Mouse (Mus musculus): ENCODE measurements around the gene Pxmp4.

Pxmp4 gene

DNA sequence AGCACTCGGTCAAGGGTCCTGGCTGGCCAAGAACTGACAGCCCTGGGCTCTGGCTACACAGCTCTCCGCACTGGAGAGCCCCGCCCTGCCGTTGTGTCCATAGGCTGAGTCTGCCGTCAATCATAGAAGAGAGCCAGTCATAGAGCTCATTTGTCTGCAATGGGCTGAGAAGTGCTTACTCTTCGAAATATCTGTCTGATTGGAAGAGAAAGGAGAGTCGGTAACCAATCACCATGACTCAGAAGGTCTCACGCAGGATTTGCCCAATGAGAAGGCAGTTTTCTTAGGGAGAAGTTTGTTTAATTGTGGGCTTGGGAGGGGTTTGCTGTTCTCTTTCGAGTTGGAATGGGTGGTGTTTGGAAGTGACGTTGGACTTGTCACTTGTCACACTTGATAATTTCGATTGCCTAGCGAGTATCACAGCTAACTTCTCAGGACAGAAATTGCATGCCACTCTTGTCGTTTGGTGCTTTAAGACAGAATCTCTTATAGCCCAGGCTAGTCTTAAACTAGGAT lies at the start of gene Pxmp4:
TSS of gene Pxmp4 (minus strand) at position 71 of the 516 bp plus-strand sequence.
- peak; percentile 100 for DNase-seq (ENCODE audit: low spot score)

DNA sequence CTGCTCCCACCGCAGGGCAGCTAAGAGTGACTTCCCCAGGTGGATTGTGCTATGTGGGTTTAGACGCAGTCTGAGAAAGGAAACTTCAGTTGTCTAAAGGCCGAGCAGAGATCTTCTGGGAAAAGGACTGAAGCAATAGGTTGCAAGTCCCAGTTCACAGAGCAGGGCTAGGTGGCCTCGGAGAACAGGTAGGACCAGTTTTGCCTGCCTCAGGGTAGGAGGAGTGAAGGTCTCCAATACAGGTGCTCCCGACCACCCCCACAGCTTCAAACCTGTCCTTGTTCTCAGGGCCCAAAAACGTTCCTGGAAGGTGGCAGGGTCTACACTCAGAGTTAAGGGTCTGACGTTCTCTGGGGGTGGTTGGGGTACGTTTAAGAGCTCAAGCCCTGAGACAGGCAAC lies 47.9 kb upstream of the Pxmp4 start, which contains the start of gene Chmp4b:
TSS of gene Chmp4b (plus strand) at position 343 of the 400 bp plus-strand sequence.
- DNase-seq (ENCODE audit: low spot score): no peak

GRCm38 (mm10) chr2:154650404-154650803 lies 46.9 kb upstream of the Pxmp4 start:
- DNase-seq (ENCODE audit: low spot score): no peak

DNA sequence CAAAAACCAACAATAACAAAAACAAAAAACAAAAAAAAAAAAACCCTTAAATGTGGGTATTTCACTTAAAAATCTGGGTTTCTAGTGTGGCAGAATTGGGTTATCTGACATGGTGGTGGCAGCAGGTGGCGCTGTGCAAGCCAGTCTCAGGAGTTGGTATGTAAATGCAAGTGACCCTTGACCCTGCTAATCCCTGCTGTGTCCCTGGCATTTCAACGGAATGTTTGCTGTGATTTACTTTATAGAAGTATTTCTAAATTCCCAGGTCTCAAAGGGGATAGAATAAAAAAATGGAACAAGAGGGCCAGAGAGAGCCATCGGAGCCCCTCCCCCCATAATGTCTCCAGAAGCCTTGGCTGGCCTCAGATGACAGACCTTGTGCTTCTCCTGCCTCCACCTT lies 44.6 kb upstream of the Pxmp4 start:
- peak; percentile 66 for DNase-seq (ENCODE audit: low spot score)

DNA sequence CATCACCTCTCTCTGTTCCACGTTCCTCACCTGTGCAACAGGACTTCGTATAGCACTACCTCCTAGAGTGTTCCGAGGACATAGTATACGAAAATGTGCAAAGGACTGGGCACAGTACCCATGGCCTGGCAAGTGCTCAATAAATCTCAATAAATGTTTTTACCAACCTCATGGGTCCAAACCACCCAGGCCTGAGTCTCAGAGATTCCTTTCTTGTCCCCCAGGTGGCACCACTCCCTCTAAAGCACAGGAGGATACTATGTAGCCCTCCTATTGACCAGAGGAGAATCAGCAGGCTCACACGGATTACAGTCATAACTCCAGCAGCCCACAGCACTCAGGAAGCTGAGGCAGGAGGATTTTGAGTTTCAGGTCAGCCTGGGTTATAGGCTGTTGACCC lies 43.1 kb upstream of the Pxmp4 start:
- DNase-seq (ENCODE audit: low spot score): peak; percentile 26

DNA sequence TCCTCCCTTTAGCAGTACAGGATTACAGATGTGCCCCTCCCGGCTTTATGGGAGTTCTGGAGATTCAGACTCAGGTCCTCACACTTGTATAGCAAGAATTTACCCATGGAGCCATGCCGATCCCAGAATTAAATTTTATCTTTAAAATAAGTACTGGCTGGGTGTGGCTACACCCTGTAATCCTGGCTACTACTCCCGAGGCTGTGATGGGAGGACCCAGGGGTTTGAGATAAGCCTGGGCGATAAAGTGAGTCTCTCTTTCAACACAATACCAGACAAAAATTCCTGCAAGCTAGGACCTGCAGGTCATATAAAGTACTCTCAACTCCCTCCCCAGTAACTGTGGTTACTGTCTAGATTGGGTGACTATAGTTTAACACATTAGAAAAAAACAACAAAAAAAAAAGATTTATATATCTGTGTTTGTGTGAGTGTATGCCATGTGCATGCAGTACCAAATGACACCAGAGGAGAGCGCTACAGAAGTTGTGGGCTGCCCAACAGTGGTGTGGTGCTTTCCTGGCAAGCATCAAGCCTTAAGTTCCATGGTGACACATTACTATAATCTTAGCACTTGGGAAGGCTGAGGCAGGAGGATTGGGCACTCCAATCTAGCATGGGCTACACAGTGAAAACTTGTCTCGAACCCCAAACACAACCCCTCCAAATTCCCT lies 39.3 kb upstream of the Pxmp4 start:
- DNase-seq (ENCODE audit: low spot score): no peak

GRCm38 (mm10) chr2:154642005-154642459 lies 38.5 kb upstream of the Pxmp4 start:
- no peak for DNase-seq (ENCODE audit: low spot score)

GRCm38 (mm10) chr2:154641176-154641575 lies 37.7 kb upstream of the Pxmp4 start:
- no peak for DNase-seq (ENCODE audit: low spot score)

DNA sequence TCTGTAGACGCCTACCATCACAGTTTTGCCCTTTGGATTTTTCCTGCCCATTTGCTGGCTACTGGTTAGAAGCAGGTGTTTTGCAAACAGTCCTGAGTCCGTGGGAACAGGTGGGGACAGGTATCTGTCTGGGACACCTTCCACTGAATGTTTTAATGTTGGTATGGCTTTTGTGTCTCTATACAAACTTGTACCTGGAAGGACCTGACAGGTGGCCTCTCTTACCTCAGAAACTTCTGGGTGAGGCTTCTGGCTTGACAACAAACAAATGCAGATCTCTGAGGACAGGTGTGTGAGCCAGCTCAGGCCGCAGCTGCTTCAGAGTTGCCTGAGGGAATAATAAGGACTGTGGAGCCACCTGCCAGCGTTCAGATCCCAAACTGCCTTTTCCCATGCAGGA lies 35.6 kb upstream of the Pxmp4 start:
- DNase-seq (ENCODE audit: low spot score): no peak

- DNase-seq (ENCODE audit: low spot score): no peak
Measured at GRCm38 (mm10) chr2:154638521-154638920, 35.0 kb upstream of the Pxmp4 start.

DNA sequence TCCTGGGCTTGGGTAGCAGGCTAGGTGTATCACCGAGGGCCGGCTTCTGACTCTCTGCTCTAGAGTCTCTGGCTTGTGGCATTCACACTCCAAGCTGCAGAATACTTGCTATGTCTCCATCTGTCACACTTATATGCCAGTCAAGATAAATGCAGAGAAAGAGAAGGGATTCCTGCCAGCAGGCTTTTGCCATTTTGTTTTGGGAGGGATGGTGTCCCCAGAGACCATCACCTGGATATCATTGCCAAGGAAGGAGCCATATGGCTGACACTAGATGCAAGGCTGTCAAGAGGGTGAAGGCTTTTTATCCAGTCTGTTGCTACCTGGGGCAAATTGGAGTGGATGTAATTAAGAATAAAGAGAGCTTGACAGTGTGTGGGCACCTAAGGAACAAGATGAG lies 32.3 kb upstream of the Pxmp4 start:
- no peak for DNase-seq (ENCODE audit: low spot score)

DNA sequence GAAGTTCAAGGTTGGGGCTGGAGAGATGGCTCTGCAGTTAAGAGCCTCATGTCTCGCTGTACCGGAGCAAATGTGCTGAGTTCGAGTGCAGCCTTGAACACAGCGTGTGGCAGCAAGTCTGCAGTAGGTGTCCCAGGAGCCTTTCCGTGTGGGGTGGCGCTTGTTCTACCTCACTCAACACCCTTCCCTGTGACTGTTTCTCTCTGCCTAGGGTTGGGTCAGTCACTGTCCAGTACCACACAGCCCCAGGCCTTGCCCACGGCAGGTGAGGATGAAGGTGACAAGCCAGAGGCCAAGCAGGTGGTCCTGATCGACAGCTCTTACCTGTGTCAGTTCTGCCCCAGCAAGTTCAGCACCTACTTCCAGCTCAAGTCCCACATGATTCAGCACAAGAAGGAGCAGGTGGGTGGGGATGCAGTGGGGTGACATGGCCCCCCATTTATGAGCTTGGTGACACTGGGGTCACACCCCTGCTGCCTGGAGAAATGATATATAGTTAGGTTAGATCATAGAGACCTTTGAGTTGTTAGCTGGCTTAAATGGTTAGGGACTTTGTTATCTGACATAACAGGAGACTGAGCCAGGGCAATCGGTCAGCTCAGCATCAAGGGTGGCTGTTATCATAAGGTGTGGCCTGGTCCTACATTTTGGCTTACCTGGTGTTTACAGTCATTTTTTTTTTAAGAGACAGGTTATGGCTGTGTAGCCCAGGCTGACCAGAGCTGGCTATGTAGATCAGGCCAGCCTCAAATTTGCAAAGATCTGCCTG lies 30.6 kb upstream of the Pxmp4 start:
- no peak for DNase-seq (ENCODE audit: low spot score)

DNA sequence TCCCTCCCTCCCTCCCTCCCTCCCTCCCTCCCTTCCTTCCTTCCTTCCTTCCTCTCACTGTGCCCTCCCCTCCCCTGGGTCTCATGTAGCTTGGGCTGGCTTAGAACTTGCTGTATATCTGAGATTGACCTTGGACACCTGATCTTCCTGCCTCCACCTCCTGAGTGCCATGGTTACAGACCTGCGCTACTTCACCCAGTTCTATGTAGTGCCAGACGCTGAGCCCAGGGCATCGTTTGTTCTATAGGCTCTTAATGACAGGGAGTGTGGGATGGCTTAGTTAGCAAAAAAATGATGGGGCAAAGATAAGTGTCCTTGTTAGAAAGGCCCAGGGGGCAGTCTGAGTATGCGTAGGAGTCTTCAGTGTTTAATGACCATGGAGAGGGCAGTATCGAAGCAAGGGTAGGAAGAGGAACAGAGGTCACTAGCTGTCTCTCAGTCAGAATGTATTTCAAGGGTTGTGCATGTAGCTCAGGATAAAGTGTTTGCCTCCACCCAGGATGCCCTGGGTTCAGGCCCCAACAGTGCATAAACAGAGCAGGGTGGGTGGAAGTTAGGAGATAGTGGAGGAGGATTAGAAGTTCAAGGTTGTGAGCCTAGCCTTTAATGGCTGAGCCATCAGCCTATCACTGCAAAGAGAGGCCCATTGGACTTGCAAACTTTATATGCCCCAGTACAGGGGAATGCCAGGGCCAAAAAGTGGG lies 29.7 kb upstream of the Pxmp4 start:
- DNase-seq (ENCODE audit: low spot score): no peak

DNA sequence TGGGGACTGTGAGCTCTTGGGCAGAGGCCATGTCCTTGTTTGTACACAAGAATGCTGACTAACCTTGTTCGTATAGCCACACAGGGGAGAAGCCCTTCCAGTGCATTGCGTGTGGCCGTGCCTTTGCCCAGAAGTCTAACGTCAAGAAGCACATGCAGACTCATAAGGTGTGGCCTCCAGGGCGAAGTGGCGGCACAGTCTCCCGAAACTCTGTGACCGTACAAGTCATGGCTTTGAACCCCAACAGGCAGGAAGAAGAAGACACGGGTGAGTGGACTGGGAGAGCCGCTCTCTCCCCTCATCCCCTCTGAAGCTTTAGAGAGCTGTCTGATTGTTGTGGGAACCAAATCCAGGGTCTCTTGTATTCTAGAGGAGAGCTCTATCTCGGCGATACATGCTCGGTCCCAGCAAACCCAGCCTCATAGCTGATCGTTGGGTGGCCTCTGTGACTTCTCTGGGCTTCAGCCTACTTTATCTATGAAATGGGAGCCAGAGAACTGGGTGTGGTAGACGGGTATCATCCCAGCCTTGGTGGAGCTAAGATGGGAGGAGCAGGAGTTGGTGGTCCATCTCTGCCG lies 28.8 kb upstream of the Pxmp4 start:
- DNase-seq (ENCODE audit: low spot score): no peak

DNA sequence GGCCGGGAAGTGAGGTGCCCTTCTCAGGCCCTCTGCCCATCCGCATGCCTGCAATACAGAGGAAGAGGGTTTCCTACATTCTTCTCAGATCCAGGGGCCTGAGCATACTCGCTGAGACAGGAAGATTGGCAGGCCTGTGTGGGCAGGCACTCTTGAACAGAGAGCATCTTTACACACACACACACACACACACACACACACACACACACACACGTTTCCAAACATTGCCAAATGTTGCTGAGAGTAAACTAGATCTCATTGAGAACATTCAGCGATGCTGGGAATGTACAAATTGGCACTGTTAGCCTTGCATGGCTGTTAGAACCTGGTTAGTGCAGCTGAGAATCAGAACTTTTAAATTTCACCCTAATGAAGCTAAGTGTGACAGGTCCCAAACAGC lies 27.0 kb upstream of the Pxmp4 start:
- no peak for DNase-seq (ENCODE audit: low spot score)

DNA sequence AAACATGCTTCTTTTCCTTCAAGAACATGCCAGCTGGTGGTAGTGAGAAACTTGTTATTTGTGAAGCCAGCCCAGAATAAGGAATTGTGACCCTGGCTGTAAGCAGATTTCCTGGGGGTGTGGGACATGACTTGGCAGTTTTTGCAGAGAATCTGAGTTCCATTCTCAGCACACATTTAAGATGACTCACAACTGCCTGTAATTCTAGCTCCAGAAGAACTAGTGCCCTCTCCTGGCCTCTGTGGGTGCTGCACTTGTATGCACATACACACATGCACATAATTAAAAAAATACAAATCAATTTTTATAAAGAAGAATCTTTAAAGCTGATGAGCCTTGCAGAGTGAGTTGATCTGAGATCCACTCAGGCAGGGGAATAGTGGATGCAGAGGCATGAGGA lies 20.6 kb upstream of the Pxmp4 start:
- DNase-seq (ENCODE audit: low spot score): no peak

GRCm38 (mm10) chr2:154621684-154622083 lies 18.2 kb upstream of the Pxmp4 start:
- DNase-seq (ENCODE audit: low spot score): no peak

DNA sequence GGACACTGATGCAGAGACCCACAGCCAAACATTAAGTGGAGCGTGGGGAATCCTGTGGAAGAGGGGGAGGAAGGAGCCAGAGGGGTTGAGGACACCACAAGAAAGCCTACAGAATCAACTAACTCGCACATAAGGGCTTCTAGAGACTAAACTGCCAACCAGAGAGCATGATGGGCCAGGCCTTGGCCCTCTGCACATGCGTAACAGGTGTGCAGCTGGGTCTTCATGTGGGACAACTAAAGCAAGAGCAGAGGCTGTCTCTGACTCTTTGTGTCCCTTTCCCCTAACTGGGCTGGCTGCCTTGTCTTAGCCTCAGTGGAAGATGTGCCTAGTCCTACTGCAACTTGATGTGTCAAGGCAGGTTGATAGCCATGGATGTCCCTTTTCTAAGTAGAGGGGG lies 13.6 kb upstream of the Pxmp4 start:
- no peak for DNase-seq (ENCODE audit: low spot score)

DNA sequence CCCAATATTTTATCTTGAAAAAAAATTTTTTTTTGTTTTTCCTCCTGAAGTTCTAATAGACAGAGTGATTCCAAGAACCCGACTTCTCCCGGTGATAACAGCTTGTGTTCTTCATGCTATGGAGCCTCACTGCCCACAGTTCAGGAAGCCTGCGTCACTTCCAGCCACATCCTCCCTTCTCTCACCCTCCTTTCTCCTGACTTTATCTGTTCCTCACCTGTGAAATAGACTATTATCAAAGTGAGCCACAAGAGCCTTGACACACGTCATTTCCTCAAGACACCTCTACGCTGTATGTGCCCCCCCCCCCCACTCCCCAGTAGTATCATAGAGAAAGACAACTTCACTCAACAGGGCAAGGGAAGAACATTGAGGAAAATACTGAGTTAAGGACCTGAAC lies 12.2 kb upstream of the Pxmp4 start:
- no peak for DNase-seq (ENCODE audit: low spot score)

- peak; percentile 23 for DNase-seq (ENCODE audit: low spot score)
Measured at GRCm38 (mm10) chr2:154614841-154615576, 11.5 kb upstream of the Pxmp4 start.

Data from retina, embryonic 14.5 days (tissue).